Mouse (Mus musculus) erythroblast, embryonic 14.5 days (primary cell): ENCODE measurements around the gene Decr2. TPM values are rescaled to one million over a fixed set of nuclear protein-coding genes. Genes with fewer than 3 reads are reported as not detected.

ENCODE experiments used
- H3K27me3 ChIP-seq: 2 replicates; pipeline ENCODE4 v1.6.1; 2012; ENCODE audit warnings: inconsistent platforms; ENCODE audit not compliant: control insufficient read depth
- H3K36me3 ChIP-seq: 2 replicates; pipeline ENCODE4 v1.6.1; 2012; ENCODE audit warnings: mild to moderate bottlenecking, inconsistent platforms; ENCODE audit not compliant: control insufficient read depth
- H3K4me1 ChIP-seq: 2 replicates; pipeline ENCODE4 v1.6.1; 2012; ENCODE audit warnings: inconsistent platforms; ENCODE audit not compliant: control insufficient read depth
- H3K4me3 ChIP-seq: replicated peaks from 2 replicates; pipeline ENCODE3; 2012; ENCODE audit warnings: moderate library complexity, mild to moderate bottlenecking, inconsistent platforms
- H3K9me3 ChIP-seq: 2 replicates; pipeline ENCODE4 v1.6.1; 2012; ENCODE audit warnings: low read length, inconsistent platforms, mixed read lengths; ENCODE audit not compliant: control insufficient read depth
- GATA1 ChIP-seq: IDR thresholded peaks from 2 replicates; pipeline ENCODE4 v1.6.1; 2012; ENCODE audit warnings: low read length, inconsistent platforms, mixed read lengths
- TAL1 ChIP-seq: IDR thresholded peaks from 3 replicates; pipeline ENCODE4 v1.6.1; 2012; ENCODE audit warnings: low read length, inconsistent platforms, mixed read lengths
- polyA plus RNA-seq: library from polyadenylated mRNA; stranded (reverse); fragments of >175 nt; gene quantifications from 2 replicates; pipeline ENCODE4 v1.2.3, GENCODE M21; 2012

Decr2 gene
- polyA plus RNA-seq, 1 experiment: not detected

- TF ChIP-seq TAL1 (no peak), GATA1 (no peak)
- H3K36me3 ChIP-seq: no peaks in the 10 kb centered on the region
- no peaks in the 10 kb centered on the region for H3K9me3 ChIP-seq
- no peak overlapping the region for H3K4me3 ChIP-seq
- no peaks in the 10 kb centered on the region for H3K27me3 ChIP-seq
- H3K4me1 ChIP-seq: peaks cover 2% of the 10 kb centered on the region; the same call in 1 of the 2 replicates
Observed at GRCm38 (mm10) chr17:26032037-26032436, 58.1 kb downstream of the Decr2 start.

GRCm38 (mm10) chr17:26031583-26031982, 58.6 kb downstream of the Decr2 start:
- Histone ChIP-seq H3K4me1 (peaks cover 2% of the 10 kb centered on the region; the same call in 1 of the 2 replicates), H3K27me3 (no peaks in the 10 kb centered on the region)
- no peak for TF ChIP-seq GATA1
- no peak for TF ChIP-seq TAL1

More at GRCm38 (mm10) chr17:26031583-26031982, 58.6 kb downstream of the Decr2 start:
- H3K36me3 ChIP-seq: no peaks in the 10 kb centered on the region
- no peaks in the 10 kb centered on the region for H3K9me3 ChIP-seq
- no peak overlapping the region for H3K4me3 ChIP-seq

Other genes with a start within 250 kb of the Decr2 start
- 0.68 and 1.1 TPM in 2 replicates for gene Gm20683, start 248.6 kb downstream of the Decr2 start, polyA plus RNA-seq
- 17.7 and 19.8 TPM in 2 replicates for gene Rhot2, start 245.5 kb downstream of the Decr2 start, polyA plus RNA-seq
- gene Wdr90, start 228.8 kb downstream of the Decr2 start, polyA plus RNA-seq: 1.9 and 3.6 TPM in 2 replicates
- 3.7 and 4.0 TPM in 2 replicates for gene Mcrip2, start 221.6 kb downstream of the Decr2 start, polyA plus RNA-seq
- gene Mettl26, start 215.3 kb downstream of the Decr2 start, polyA plus RNA-seq: 6.4 and 8.3 TPM in 2 replicates
- 0.17 and 0.18 TPM in 2 replicates for gene Wfikkn1, start 209.5 kb downstream of the Decr2 start, polyA plus RNA-seq
- 0.68 and 1.0 TPM in 2 replicates for gene Rab40c, start 170.6 kb downstream of the Decr2 start, polyA plus RNA-seq
- 164 and 218 TPM in 2 replicates for gene Pigq, start 145.4 kb downstream of the Decr2 start, polyA plus RNA-seq
- 2.9 and 3.4 TPM in 2 replicates for gene Nhlrc4, start 145.4 kb downstream of the Decr2 start, polyA plus RNA-seq
- gene A930017K11Rik, start 137.8 kb downstream of the Decr2 start, polyA plus RNA-seq: 0.25 TPM in 2 replicates
- 6.2 and 6.3 TPM in 2 replicates for gene Capn15, start 104.5 kb downstream of the Decr2 start, polyA plus RNA-seq
- 0.23 and 0.36 TPM in 2 replicates for gene Rab11fip3, start 20.8 kb downstream of the Decr2 start, polyA plus RNA-seq
- gene Nme4, start 5.3 kb upstream of the Decr2 start, polyA plus RNA-seq: 5.5 and 9.0 TPM in 2 replicates
- gene Tmem8, start 23.0 kb upstream of the Decr2 start, polyA plus RNA-seq: 0.21 and 0.31 TPM in 2 replicates
- 28.4 and 31.6 TPM in 2 replicates for gene Mrpl28, start 33.2 kb upstream of the Decr2 start, polyA plus RNA-seq
- 3.2 and 3.3 TPM in 2 replicates for gene Axin1, start 48.4 kb upstream of the Decr2 start, polyA plus RNA-seq
- gene Pdia2, start 108.8 kb upstream of the Decr2 start, polyA plus RNA-seq: 25.5 and 26.9 TPM in 2 replicates
- 0.03 and 0.06 TPM in 2 replicates for gene Rgs11, start 112.6 kb upstream of the Decr2 start, polyA plus RNA-seq
- gene Arhgdig, start 117.4 kb upstream of the Decr2 start, polyA plus RNA-seq: 4.3 and 5.1 TPM in 2 replicates
- gene Fam234a, start 153.9 kb upstream of the Decr2 start, polyA plus RNA-seq: 0.09 and 0.15 TPM in 2 replicates
- 2.9 and 3.2 TPM in 2 replicates for gene Luc7l, start 162.6 kb upstream of the Decr2 start, polyA plus RNA-seq